Mouse (Mus musculus): ENCODE data around the gene Rhox3f.
"Not testable (repeated sequence)": the region's sequence is repeated elsewhere in the genome, so short reads cannot be mapped to it uniquely, and the experiment has no call there.

Gene Rhox3f

GRCm38 (mm10) chrX:37580692-37581091 is at the start of gene Rhox3f:
TSS of gene Rhox3f (plus strand) at chrX:37580992.
- DNase-seq (ENCODE audit: low read depth, low spot score) = not testable (repeated sequence)

- not testable (repeated sequence) for DNase-seq (ENCODE audit: low read depth, low spot score)
These were observed 39.1 kb upstream of the Rhox3f start, which contains the start of gene Rhox3e for GRCm38 (mm10) chrX:37541719-37542118. TSS of gene Rhox3e (plus strand) at chrX:37542019.

GRCm38 (mm10) chrX:37557112-37557511 is 23.7 kb upstream of the Rhox3f start, which contains the start of gene Rhox4e:
TSS of gene Rhox4e (plus strand) at chrX:37557412.
- not testable (repeated sequence) for DNase-seq (ENCODE audit: low read depth, low spot score)

GRCm38 (mm10) chrX:37571105-37571504 is 9.7 kb upstream of the Rhox3f start, which contains the start of gene Rhox2f:
TSS of gene Rhox2f (plus strand) at chrX:37571405.
- DNase-seq (ENCODE audit: low read depth, low spot score) = not testable (repeated sequence)

GRCm38 (mm10) chrX:37572638-37573037 is 8.2 kb upstream of the Rhox3f start:
- not testable (repeated sequence) for DNase-seq (ENCODE audit: low read depth, low spot score)

GRCm38 (mm10) chrX:37607604-37608003 is 26.8 kb downstream of the Rhox3f start, which contains the start of gene Rhox4f:
TSS of gene Rhox4f (minus strand) at chrX:37607704.
- not testable (repeated sequence) for DNase-seq (ENCODE audit: low read depth, low spot score)

GRCm38 (mm10) chrX:37628512-37628911 is 47.7 kb downstream of the Rhox3f start, which contains the start of gene Rhox3g:
TSS of gene Rhox3g (minus strand) at chrX:37628612.
- DNase-seq (ENCODE audit: low read depth, low spot score) = not testable (repeated sequence)
